Mouse (Mus musculus) limb, embryonic 11.5 days (tissue): ENCODE results near the gene Taco1. TPM values are rescaled to one million over a fixed set of nuclear protein-coding genes. Genes with fewer than 3 reads are reported as not detected.

Experiments
- ATAC-seq: fragments of 200-750 bp; cut with Nextera tagmentation; 2 replicates; pipeline ENCODE4 v1.8.0; 2017; ENCODE audit warnings: low read depth; ENCODE audit not compliant: insufficient number of reproducible peaks, low FRiP score, low TSS enrichment
- DNase-seq: peaks from one replicate; pipeline ENCODE4 v3.0.0-alpha.2; 2015; ENCODE audit warnings: low spot score
- H3K27ac ChIP-seq: fragments of 300-500 bp; sonication (generic); replicated peaks from 2 replicates; pipeline ENCODE4 v1.5.1; 2014; ENCODE audit warnings: low read depth, mild to moderate bottlenecking, low read length
- H3K27me3 ChIP-seq: fragments of 300-500 bp; sonication (generic); 2 replicates; pipeline ENCODE4 v1.6.1; 2014; ENCODE audit warnings: mild to moderate bottlenecking, low read length, mixed read lengths; ENCODE audit not compliant: control insufficient read depth, insufficient read depth
- H3K36me3 ChIP-seq: fragments of 300-500 bp; sonication (generic); 2 replicates; pipeline ENCODE4 v1.6.1; 2014; ENCODE audit warnings: mild to moderate bottlenecking, low read length, moderate library complexity, mixed read lengths; ENCODE audit not compliant: control insufficient read depth, insufficient read depth
- H3K4me1 ChIP-seq: fragments of 300-500 bp; sonication (generic); 2 replicates; pipeline ENCODE4 v1.6.1; 2014; ENCODE audit warnings: low read length, mixed read lengths; ENCODE audit not compliant: control insufficient read depth, insufficient read depth
- H3K4me2 ChIP-seq: fragments of 300-500 bp; sonication (generic); 2 replicates; pipeline ENCODE4 v1.6.1; 2014; ENCODE audit warnings: low read depth, mild to moderate bottlenecking, moderate library complexity; ENCODE audit not compliant: severe bottlenecking
- H3K4me3 ChIP-seq: fragments of 300-500 bp; sonication (generic); 2 replicates; pipeline ENCODE4 v1.5.1; 2014; ENCODE audit warnings: low read depth, low read length
- H3K9ac ChIP-seq: fragments of 300-500 bp; sonication (generic); 2 replicates; pipeline ENCODE4 v1.6.1; 2014; ENCODE audit warnings: mild to moderate bottlenecking, low read length
- H3K9me3 ChIP-seq: fragments of 300-500 bp; sonication (generic); 2 replicates; pipeline ENCODE4 v1.6.1; 2016; ENCODE audit warnings: low read length; ENCODE audit not compliant: control insufficient read depth
- WGBS: fragments of 180-500 bp; shearing (Covaris S2); extraction: QIAGEN DNeasy Blood & Tissue Kit; methylation state at CpG from one replicate; pipeline ENCODE4 v1.1.7; 2014; 5-methylcytosine and 5-hydroxymethylcytosine counted together
- polyA plus RNA-seq: library from polyadenylated mRNA; unstranded; fragments of >200 nt; fragmentation: Nextera tagmentation; extraction: Ambion mirVana; gene quantifications from 2 replicates; pipeline ENCODE4 v1.2.1, GENCODE M21; 2014

The Taco1 gene
- polyA plus RNA-seq, 1 experiment from 2014 or later, result 12.9 TPM

GRCm38 (mm10) chr11:106111688-106112087, 45.8 kb downstream of the Taco1 start:
- Histone ChIP-seq H3K4me2 (no peak overlapping the region), H3K4me3 (no peak overlapping the region), H3K27me3 (no peaks in the 10 kb centered on the region), H3K27ac (no peak overlapping the region), H3K9me3 (no peaks in the 10 kb centered on the region), H3K36me3 (no peaks in the 10 kb centered on the region), H3K9ac (no peak overlapping the region), H3K4me1 (no peaks in the 10 kb centered on the region)
- DNase-seq (no peak), ATAC-seq (no peak)

DNA sequence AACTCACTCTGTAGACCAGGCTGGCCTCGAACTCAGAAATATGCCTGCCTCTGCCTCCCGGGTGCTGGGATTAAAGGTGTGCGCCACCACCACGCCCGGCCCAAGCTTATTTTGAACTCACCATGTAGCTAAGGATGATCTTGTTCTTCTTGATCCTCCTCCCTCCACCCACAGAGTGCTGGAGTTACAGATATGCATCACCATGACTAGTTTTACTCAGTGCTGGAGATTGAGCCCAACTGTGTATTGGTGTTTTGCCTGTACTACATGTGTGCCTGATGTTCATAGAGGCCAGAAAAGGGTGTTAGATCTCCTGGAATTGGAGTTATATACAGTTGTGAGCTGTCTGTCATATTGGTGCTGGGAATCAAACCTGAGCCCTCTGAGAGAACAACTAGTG, 56.4 kb downstream of the Taco1 start:
- Histone ChIP-seq H3K4me2 (no peak overlapping the region), H3K9ac (no peak overlapping the region), H3K36me3 (peaks cover 2% of the 10 kb centered on the region; the same call in 1 of the 2 replicates), H3K9me3 (no peaks in the 10 kb centered on the region), H3K27ac (no peak overlapping the region), H3K4me3 (no peak overlapping the region), H3K4me1 (no peaks in the 10 kb centered on the region), H3K27me3 (no peaks in the 10 kb centered on the region)
- DNase-seq, result no peak
- ATAC-seq, result no peak
- 94% methylated on average over 5 of the region's 5 CpGs for WGBS

DNA sequence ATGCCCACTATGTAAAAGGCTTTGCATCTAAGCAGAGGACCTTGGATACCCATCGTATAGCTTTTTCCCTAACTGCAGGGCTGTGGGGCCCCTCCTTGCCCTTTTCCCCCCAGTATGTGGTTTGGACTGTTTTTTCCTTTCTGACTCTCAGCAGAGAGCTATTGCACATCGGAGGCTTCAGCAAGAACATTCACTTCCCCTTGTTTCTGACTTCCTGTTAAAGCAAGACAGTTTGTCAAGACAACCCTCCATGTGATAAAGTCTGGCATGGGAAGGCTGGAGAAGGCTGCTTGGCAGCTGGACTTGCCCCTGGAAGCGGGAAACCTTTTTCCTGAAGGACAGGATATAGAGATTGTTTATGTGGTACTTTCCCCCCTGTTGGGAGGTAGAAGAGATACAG, 56.9 kb downstream of the Taco1 start:
- DNase-seq (no peak), ATAC-seq (no peak)
- Histone ChIP-seq H3K27ac (no peak overlapping the region), H3K27me3 (no peaks in the 10 kb centered on the region), H3K9ac (no peak overlapping the region), H3K4me1 (no peaks in the 10 kb centered on the region), H3K4me2 (no peak overlapping the region), H3K36me3 (peaks cover 2% of the 10 kb centered on the region; the same call in 1 of the 2 replicates), H3K9me3 (no peaks in the 10 kb centered on the region), H3K4me3 (no peak overlapping the region)
- WGBS, result 86% methylated on average over 3 of the region's 3 CpGs

Other genes with a start within 250 kb of the Taco1 start
- 8.7 and 9.2 TPM in 2 replicates for gene Cyb561, start 112.7 kb upstream of the Taco1 start, polyA plus RNA-seq
- 0.09 and 0.15 TPM in 2 replicates for gene Ace, start 98.1 kb upstream of the Taco1 start, polyA plus RNA-seq
- not detected in 2 replicates for gene Ace3, start 71.4 kb upstream of the Taco1 start, polyA plus RNA-seq
- gene Kcnh6, start 57.9 kb upstream of the Taco1 start, polyA plus RNA-seq, result 0.14 and 0.39 TPM in 2 replicates
- 75.3 and 82.5 TPM in 2 replicates for gene Dcaf7, start 29.2 kb upstream of the Taco1 start, polyA plus RNA-seq
- 20.9 and 26.1 TPM in 2 replicates for gene Map3k3, start 18.6 kb downstream of the Taco1 start, polyA plus RNA-seq
- 0.64 TPM in 1 of 2 replicates, not detected in the other for gene Gm10840, start 94.8 kb downstream of the Taco1 start, polyA plus RNA-seq
- 516 and 591 TPM in 2 replicates for gene Limd2, start 94.8 kb downstream of the Taco1 start, polyA plus RNA-seq
- 36.7 and 40.0 TPM in 2 replicates for gene Strada, start 136.1 kb downstream of the Taco1 start, polyA plus RNA-seq
- gene Ccdc47, start 150.3 kb downstream of the Taco1 start, polyA plus RNA-seq, result 53.5 and 68.1 TPM in 2 replicates
- gene Ddx42, start 150.9 kb downstream of the Taco1 start, polyA plus RNA-seq, result 96.6 and 110 TPM in 2 replicates
- gene Ftsj3, start 190.0 kb downstream of the Taco1 start, polyA plus RNA-seq, result 72.6 and 74.9 TPM in 2 replicates
- 380 and 388 TPM in 2 replicates for gene Psmc5, start 190.1 kb downstream of the Taco1 start, polyA plus RNA-seq
- 82.6 and 84.8 TPM in 2 replicates for gene Smarcd2, start 206.9 kb downstream of the Taco1 start, polyA plus RNA-seq
- 0.09 and 0.29 TPM in 2 replicates for gene Tcam1, start 210.6 kb downstream of the Taco1 start, polyA plus RNA-seq
- gene Gh, start 235.8 kb downstream of the Taco1 start, polyA plus RNA-seq, result not detected in 2 replicates
- 2.1 and 2.3 TPM in 2 replicates for gene Cd79b, start 248.7 kb downstream of the Taco1 start, polyA plus RNA-seq